ENCODE assay signal across 20 mouse cellular contexts in genomic region chr13:102391911-102392310, GRCm38 (mm10).
DNase-seq lines count a peak whose midpoint lies in the region; ATAC-seq and TF ChIP-seq lines count a peak whose summit lies in the region.
"Had no signal": no experiment of that assay in that cellular context is flagged by ENCODE, and none has a peak within 500 bp of the region (broad histone marks: within the 10 kb centered on the region; RNA-seq: fewer than 3 reads in every experiment).

No protein-coding gene starts in this region.

- no peak overlapping the region for H3K4me3 ChIP-seq in heart, embryonic 11.5 days (ENCODE audit: low read depth, low read length)
- no peak overlapping the region for H3K4me3 ChIP-seq in heart, embryonic 16.5 days (ENCODE audit: low read length)
- H3K4me3 ChIP-seq in kidney, postnatal 0 days (replicated peaks; ENCODE audit: low read depth, low read length): no peak overlapping the region
- H3K4me3 ChIP-seq in midbrain, embryonic 10.5 days: no peak overlapping the region
- H3K4me3 ChIP-seq: embryonic facial prominence, embryonic 13.5 days; forebrain, embryonic 12.5 days; hindbrain, embryonic 10.5 days; intestine, embryonic 15.5 days had no signal

- TF ChIP-seq CTCF in kidney, postnatal 0 days (IDR thresholded peaks at IDR 0.05; ENCODE audit: low read depth): no peak

- no peaks in the 10 kb centered on the region for H3K27me3 ChIP-seq in heart, embryonic 11.5 days (ENCODE audit: control insufficient read depth, insufficient read depth, low read length)
- H3K27me3 ChIP-seq in heart, embryonic 16.5 days (ENCODE audit: control insufficient read depth, insufficient read depth, low read length): no peaks in the 10 kb centered on the region
- H3K27me3 ChIP-seq in kidney, postnatal 0 days (ENCODE audit: insufficient read depth, low read length): no peaks in the 10 kb centered on the region
- H3K27me3 ChIP-seq in midbrain, embryonic 10.5 days (ENCODE audit: low read depth, poor library complexity, severe bottlenecking): peaks cover 37% of the 10 kb centered on the region
- H3K27me3 ChIP-seq: embryonic facial prominence, embryonic 13.5 days; forebrain, embryonic 12.5 days; intestine, embryonic 15.5 days had no signal

- whole genome bisulfite sequencing in heart, embryonic 11.5 days (ENCODE audit: insufficient replicate concordance): 56% methylated on average over 2 of the region's 2 CpGs
- WGBS in heart, embryonic 16.5 days: 45% methylated on average over 2 of the region's 2 CpGs
- WGBS in kidney, postnatal 0 days: 74% methylated on average over 2 of the region's 2 CpGs
- 67% methylated on average over 2 of the region's 2 CpGs for WGBS in midbrain, embryonic 10.5 days

- H3K4me1 ChIP-seq in heart, embryonic 11.5 days (ENCODE audit: control insufficient read depth, insufficient read depth, low read length): no peaks in the 10 kb centered on the region; the same call in 1 of the 2 replicates
- peaks cover 9% of the 10 kb centered on the region; the same call in 1 of the 2 replicates for H3K4me1 ChIP-seq in heart, embryonic 16.5 days (ENCODE audit: control insufficient read depth, insufficient read depth, low read length)
- peaks cover 4% of the 10 kb centered on the region; the same call in 1 of the 2 replicates for H3K4me1 ChIP-seq in kidney, postnatal 0 days (replicated peaks; ENCODE audit: insufficient read depth, low read length)
- H3K4me1 ChIP-seq in midbrain, embryonic 10.5 days: peaks cover 18% of the 10 kb centered on the region
- H3K4me1 ChIP-seq: intestine, embryonic 15.5 days had no signal

- intact Hi-C loops in heart, postnatal 14 days (cut with DNase I): no loop called here

- H3K27ac ChIP-seq in heart, embryonic 11.5 days (ENCODE audit: low read depth, low read length): no peak overlapping the region
- H3K27ac ChIP-seq in heart, embryonic 16.5 days (ENCODE audit: low read length): peak overlapping the region; percentile 74
- peak overlapping the region; percentile 63 for H3K27ac ChIP-seq in kidney, postnatal 0 days
- H3K27ac ChIP-seq in midbrain, embryonic 10.5 days (replicated peaks): no peak overlapping the region
- H3K27ac ChIP-seq: embryonic facial prominence, embryonic 13.5 days; forebrain, embryonic 12.5 days; hindbrain, embryonic 10.5 days; hindbrain, embryonic 14.5 days; intestine, embryonic 15.5 days had no signal

- ATAC-seq in heart, embryonic 11.5 days (replicated peaks; ENCODE audit: insufficient number of reproducible peaks, low FRiP score, low TSS enrichment): no peak
- peak; percentile 72 for ATAC-seq in heart, embryonic 16.5 days (replicated peaks; ENCODE audit: extremely low read depth, insufficient read depth, low FRiP score)
- no peak for ATAC-seq in kidney, postnatal 0 days (replicated peaks; ENCODE audit: low FRiP score, low read depth)
- ATAC-seq: forebrain, embryonic 16.5 days; intestine, embryonic 15.5 days had no signal

- H3K9ac ChIP-seq in heart, embryonic 11.5 days (ENCODE audit: low read depth, low read length): no peak overlapping the region
- no peak overlapping the region for H3K9ac ChIP-seq in heart, embryonic 16.5 days (ENCODE audit: low read length)
- no peak overlapping the region for H3K9ac ChIP-seq in kidney, postnatal 0 days (ENCODE audit: low read depth, low read length)
- H3K9ac ChIP-seq: embryonic facial prominence, embryonic 13.5 days; forebrain, embryonic 12.5 days; hindbrain, embryonic 14.5 days; intestine, embryonic 15.5 days had no signal

- H3K4me2 ChIP-seq in heart, embryonic 11.5 days: no peak overlapping the region
- H3K4me2 ChIP-seq in heart, embryonic 16.5 days (ENCODE audit: low read depth, low read length): no peak overlapping the region
- H3K4me2 ChIP-seq in kidney, postnatal 0 days (ENCODE audit: low read length): no peak overlapping the region
- H3K4me2 ChIP-seq: embryonic facial prominence, embryonic 13.5 days; forebrain, embryonic 12.5 days; hindbrain, embryonic 14.5 days; intestine, embryonic 15.5 days had no signal

- no peaks in the 10 kb centered on the region for H3K9me3 ChIP-seq in heart, embryonic 11.5 days (replicated peaks; ENCODE audit: control insufficient read depth, low read length)
- no peaks in the 10 kb centered on the region; the same call in 1 of the 2 replicates for H3K9me3 ChIP-seq in heart, embryonic 16.5 days (replicated peaks; ENCODE audit: control insufficient read depth, low read length)
- H3K9me3 ChIP-seq in kidney, postnatal 0 days (replicated peaks; ENCODE audit: low read length): no peaks in the 10 kb centered on the region
- H3K9me3 ChIP-seq in midbrain, embryonic 10.5 days (replicated peaks): no peaks in the 10 kb centered on the region; the same call in 1 of the 2 replicates
- H3K9me3 ChIP-seq: embryonic facial prominence, embryonic 13.5 days; forebrain, embryonic 12.5 days; hindbrain, embryonic 10.5 days; intestine, embryonic 15.5 days had no signal

- peak; percentile 2 to 10 for DNase-seq in heart, adult 9 months (ENCODE audit: low spot score in 2 of 2)
- DNase-seq in heart, postnatal 14 days: no peak
- DNase-seq in kidney, postnatal 0 days (ENCODE audit: low spot score): no peak
- no peak for DNase-seq in kidney, postnatal 14 days
- no peak for DNase-seq in midbrain, embryonic 10.5 days (ENCODE audit: low spot score)
- DNase-seq: adrenal gland, adult 2 months; adrenal gland, postnatal 25 days; cerebellum, adult 18-20 months; cerebellum, adult 9-11 months; cerebellum, postnatal 36 days; gastrocnemius, postnatal 10 days; kidney, adult 8-10 months had no signal

- no peaks in the 10 kb centered on the region for H3K36me3 ChIP-seq in heart, embryonic 11.5 days (ENCODE audit: control insufficient read depth, insufficient read depth, low read length)
- H3K36me3 ChIP-seq in heart, embryonic 16.5 days (ENCODE audit: control insufficient read depth, insufficient read depth): no peaks in the 10 kb centered on the region
- H3K36me3 ChIP-seq in kidney, postnatal 0 days (ENCODE audit: insufficient read depth, low read length): no peaks in the 10 kb centered on the region
- H3K36me3 ChIP-seq in midbrain, embryonic 10.5 days: no peaks in the 10 kb centered on the region
- H3K36me3 ChIP-seq: embryonic facial prominence, embryonic 13.5 days; forebrain, embryonic 12.5 days; hindbrain, embryonic 10.5 days; intestine, embryonic 15.5 days had no signal

Comparison
In these comparisons a context has a peak if more than half of its experiments do, and no peak if none do; other contexts are left out.
1. DNase-seq: peak in heart, adult 9 months (2 of 2); none in heart, postnatal 14 days (0 of 2), kidney, postnatal 0 days (single experiment), kidney, postnatal 14 days (single experiment) and midbrain, embryonic 10.5 days (single experiment).
2. H3K27ac ChIP-seq: peak in heart, embryonic 16.5 days (single experiment) and kidney, postnatal 0 days (single experiment); none in heart, embryonic 11.5 days (single experiment) and midbrain, embryonic 10.5 days (single experiment).